Mouse (Mus musculus) myocyte (in vitro differentiated cells): ENCODE measurements around the gene Ryr1.

Source experiments
- CEBPB ChIP-seq: IDR thresholded peaks from 2 replicates; pipeline ENCODE4 v1.6.1; 2011; ENCODE audit warnings: mild to moderate bottlenecking, moderate library complexity; ENCODE audit not compliant: poor library complexity, insufficient read depth, severe bottlenecking
- E2F4 ChIP-seq: IDR thresholded peaks from one replicate; pipeline ENCODE4 v1.6.1; 2011; ENCODE audit warnings: mild to moderate bottlenecking, control low read depth, moderate library complexity; ENCODE audit not compliant: insufficient read depth
- MAX ChIP-seq: IDR thresholded peaks from one replicate; pipeline ENCODE4 v1.6.1; 2011; ENCODE audit warnings: low read depth, mild to moderate bottlenecking, control low read depth
- MYOD1 ChIP-seq, 3 experiments: IDR thresholded peaks; one replicate each; pipeline ENCODE4 v1.6.1; 2011; ENCODE audit warnings: control low read depth in 2 of 3, low read depth in 2 of 3, mild to moderate bottlenecking in 2 of 3, moderate library complexity in 1 of 3; ENCODE audit not compliant: insufficient read length in 2 of 3, control insufficient read depth in 1 of 3
- POLR2A ChIP-seq: IDR thresholded peaks from one replicate; pipeline ENCODE4 v1.6.1; 2011; ENCODE audit warnings: low read depth, mild to moderate bottlenecking, control low read depth, moderate library complexity; ENCODE audit not compliant: insufficient read length
- POLR2AphosphoS2 ChIP-seq: IDR thresholded peaks from one replicate; pipeline ENCODE4 v1.6.1; 2011; ENCODE audit warnings: low read depth, control low read depth; ENCODE audit not compliant: insufficient read length
- REST ChIP-seq: IDR thresholded peaks from one replicate; pipeline ENCODE4 v1.6.1; 2011; ENCODE audit warnings: mild to moderate bottlenecking, control low read depth, moderate library complexity; ENCODE audit not compliant: insufficient read depth, insufficient read length
- SRF ChIP-seq: IDR thresholded peaks from one replicate; pipeline ENCODE4 v1.6.1; 2011; ENCODE audit warnings: low read depth; ENCODE audit not compliant: control insufficient read depth, insufficient read length
- TCF12 ChIP-seq: IDR thresholded peaks from one replicate; pipeline ENCODE4 v1.6.1; 2011; ENCODE audit warnings: mild to moderate bottlenecking, control low read depth; ENCODE audit not compliant: poor library complexity, insufficient read depth, severe bottlenecking
- TCF3 ChIP-seq: IDR thresholded peaks from one replicate; pipeline ENCODE4 v1.6.1; 2011; ENCODE audit warnings: low read depth, control low read depth; ENCODE audit not compliant: insufficient read length
- USF1 ChIP-seq: IDR thresholded peaks from one replicate; pipeline ENCODE4 v1.6.1; 2011; ENCODE audit warnings: low read depth, mild to moderate bottlenecking, control low read depth, moderate library complexity

DNA sequence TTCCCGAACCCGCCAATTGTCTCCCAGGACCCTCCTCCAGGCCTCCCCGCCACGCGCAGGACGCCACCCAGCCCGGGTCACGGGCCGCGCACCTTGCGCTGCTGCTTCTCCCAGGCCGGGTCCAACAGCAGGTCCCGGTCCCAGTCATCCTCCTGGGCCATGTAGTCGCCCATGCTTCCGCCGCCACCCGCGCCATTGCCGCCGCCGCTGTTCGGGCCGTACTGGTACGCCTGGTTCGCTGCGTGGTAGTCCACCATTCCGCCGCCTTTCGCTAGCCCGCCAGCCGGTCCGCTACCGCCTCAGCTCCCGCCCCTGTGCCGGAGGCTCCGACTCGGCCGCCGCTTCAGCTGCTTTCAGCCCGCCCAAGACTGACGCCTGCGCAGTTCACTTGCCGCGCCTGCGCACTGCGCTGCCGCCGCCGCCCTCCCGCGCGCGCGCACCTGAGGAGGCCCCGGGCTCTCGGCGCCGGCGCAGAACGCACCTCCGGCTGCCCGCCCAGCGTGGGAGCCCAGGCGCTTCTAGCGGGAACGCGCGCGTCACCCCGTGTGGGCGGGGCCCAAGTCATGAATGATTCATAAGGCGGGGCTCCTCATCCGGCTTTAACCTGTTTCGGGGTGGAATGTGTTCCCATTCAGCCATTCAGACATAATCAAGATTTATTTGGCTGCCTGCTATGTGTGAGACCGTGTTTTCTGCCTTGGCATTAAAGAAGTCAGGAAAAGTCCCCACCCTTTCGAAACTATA, 162.9 kb downstream of the Ryr1 start, which contains the start of gene Actn4:
- peak; percentile 99 for TF ChIP-seq POLR2A
- no peak for TF ChIP-seq MAX
- TF ChIP-seq E2F4, result peak; percentile 26
- no peak for TF ChIP-seq CEBPB
- TF ChIP-seq TCF3, result no peak
- peak; percentile 99 for TF ChIP-seq POLR2AphosphoS2
- TF ChIP-seq MYOD1 (IDR thresholded peaks at IDR 0.05; ENCODE audit: control insufficient read depth in 1 of 3, insufficient read length in 2 of 3, low read depth in 2 of 3), result peak in 2 of 3 experiments; percentile 30 to 45
- TF ChIP-seq USF1, result no peak
- TF ChIP-seq TCF12, result no peak
- no peak for TF ChIP-seq SRF
- peak; percentile 43 for TF ChIP-seq REST
